Mouse (Mus musculus): ENCODE results near the gene Cdhr3. TPM values are rescaled to one million over a fixed set of nuclear protein-coding genes. Genes with fewer than 3 reads are reported as not detected.

The Cdhr3 gene
- total and polyA plus RNA-seq, 3 experiments: not detected

- H3K9me3 ChIP-seq (replicated peaks; ENCODE audit: insufficient read depth, low read length): no peaks in the 10 kb centered on the region
- H3K4me1 ChIP-seq (ENCODE audit: control insufficient read depth in 1 of 2, insufficient read depth in 2 of 2, low read length in 2 of 2): peaks cover 2 to 16% of the 10 kb centered on the region in 2 experiments; a peak in 3 of 4 replicates
- no peak overlapping the region for H3K4me3 ChIP-seq (ENCODE audit: control insufficient read depth in 1 of 2, insufficient read depth in 1 of 2, low read depth in 2 of 2, low read length in 2 of 2)
- no peaks in the 10 kb centered on the region for H3K79me2 ChIP-seq (ENCODE audit: control insufficient read depth, insufficient read depth, low read length, poor library complexity)
- no peak overlapping the region for H3K27ac ChIP-seq (ENCODE audit: control insufficient read depth, low read depth, low read length)
- no peak overlapping the region for H3K9ac ChIP-seq (ENCODE audit: control insufficient read depth, low read depth, low read length, poor library complexity, severe bottlenecking)
- H3K36me3 ChIP-seq (ENCODE audit: control insufficient read depth in 1 of 2, insufficient read depth in 2 of 2, low read length in 2 of 2): peaks cover 0 to 3% of the 10 kb centered on the region in 2 experiments; a peak in 2 of 4 replicates
- no peaks in the 10 kb centered on the region; a peak in 1 of 4 replicates for H3K27me3 ChIP-seq (ENCODE audit: control insufficient read depth in 1 of 2, insufficient read depth in 2 of 2, low read length in 2 of 2)
- DNase-seq (ENCODE audit: low read depth, low spot score): no peak
- TF ChIP-seq EP300 (IDR thresholded peaks at IDR 0.05; ENCODE audit: low read depth in 1 of 2, low read length in 2 of 2) (no peak), USF2 (IDR thresholded peaks at IDR 0.05; ENCODE audit: borderline replicate concordance in 1 of 2, insufficient read depth in 1 of 2, low read depth in 1 of 2, low read length in 2 of 2) (no peak), NRF1 (IDR thresholded peaks at IDR 0.05; ENCODE audit: insufficient read depth, low read depth, low read length, poor library complexity, severe bottlenecking) (no peak), CHD2 (IDR thresholded peaks at IDR 0.05; ENCODE audit: low read length) (no peak), POLR2AphosphoS2 (IDR thresholded peaks at IDR 0.05; ENCODE audit: low read length) (no peak), MYC (IDR thresholded peaks at IDR 0.05; ENCODE audit: low read depth, low read length) (no peak), RCOR1 (IDR thresholded peaks at IDR 0.05; ENCODE audit: low read depth, low read length) (no peak), GABPA (IDR thresholded peaks at IDR 0.05; ENCODE audit: low read depth, low read length) (no peak), POLR2AphosphoS5 (IDR thresholded peaks at IDR 0.05; ENCODE audit: borderline replicate concordance, low read depth, low read length) (no peak)
These were observed 59.5 kb downstream of the Cdhr3 start for GRCm38 (mm10) chr12:33033221-33033620.

- Histone ChIP-seq H3K4me3 (ENCODE audit: control insufficient read depth in 1 of 2, insufficient read depth in 1 of 2, low read depth in 2 of 2, low read length in 2 of 2) (no peak overlapping the region), H3K36me3 (ENCODE audit: control insufficient read depth in 1 of 2, insufficient read depth in 2 of 2, low read length in 2 of 2) (peaks cover 0 to 3% of the 10 kb centered on the region in 2 experiments; a peak in 2 of 4 replicates), H3K4me1 (ENCODE audit: control insufficient read depth in 1 of 2, insufficient read depth in 2 of 2, low read length in 2 of 2) (peaks cover 2 to 8% of the 10 kb centered on the region in 2 experiments; a peak in 3 of 4 replicates), H3K27ac (ENCODE audit: control insufficient read depth, low read depth, low read length) (no peak overlapping the region), H3K9me3 (replicated peaks; ENCODE audit: insufficient read depth, low read length) (no peaks in the 10 kb centered on the region), H3K79me2 (ENCODE audit: control insufficient read depth, insufficient read depth, low read length, poor library complexity) (no peaks in the 10 kb centered on the region), H3K9ac (ENCODE audit: control insufficient read depth, low read depth, low read length, poor library complexity, severe bottlenecking) (no peak overlapping the region), H3K27me3 (ENCODE audit: control insufficient read depth in 1 of 2, insufficient read depth in 2 of 2, low read length in 2 of 2) (no peaks in the 10 kb centered on the region; a peak in 1 of 4 replicates)
- DNase-seq (ENCODE audit: low read depth, low spot score): no peak
- no peak for TF ChIP-seq ZMIZ1 (IDR thresholded peaks at IDR 0.05; ENCODE audit: low read depth, low read length)
- TF ChIP-seq BHLHE40 (IDR thresholded peaks at IDR 0.05; ENCODE audit: borderline replicate concordance, low read depth, low read length): no peak
- no peak for TF ChIP-seq NRF1 (IDR thresholded peaks at IDR 0.05; ENCODE audit: insufficient read depth, low read depth, low read length, poor library complexity, severe bottlenecking)
- no peak for TF ChIP-seq MYC (IDR thresholded peaks at IDR 0.05; ENCODE audit: low read depth, low read length)
- no peak for TF ChIP-seq ZNF384 (IDR thresholded peaks at IDR 0.05; ENCODE audit: low read depth, low read length)
- TF ChIP-seq MYB (IDR thresholded peaks at IDR 0.05; ENCODE audit: low read depth, low read length): no peak
- no peak for TF ChIP-seq MXI1 (IDR thresholded peaks at IDR 0.05; ENCODE audit: low read depth, low read length)
- no peak for TF ChIP-seq SIN3A (IDR thresholded peaks at IDR 0.05; ENCODE audit: low read length)
- TF ChIP-seq TBP (IDR thresholded peaks at IDR 0.05; ENCODE audit: low read depth, low read length): no peak
- no peak for TF ChIP-seq SMC3 (IDR thresholded peaks at IDR 0.05; ENCODE audit: low read depth, low read length)
- TF ChIP-seq ELF1 (IDR thresholded peaks at IDR 0.05; ENCODE audit: low read depth, low read length): no peak
- TF ChIP-seq POLR2A (IDR thresholded peaks at IDR 0.05; ENCODE audit: control insufficient read depth in 1 of 2, insufficient read depth in 1 of 2, low read depth in 1 of 2, low read length in 2 of 2, poor library complexity in 1 of 2): no peak
These were observed 62.1 kb downstream of the Cdhr3 start for GRCm38 (mm10) chr12:33030589-33030988.

All from MEL (cell line).